Mouse (Mus musculus): ENCODE measurements around the gene Prkcq.

DNA sequence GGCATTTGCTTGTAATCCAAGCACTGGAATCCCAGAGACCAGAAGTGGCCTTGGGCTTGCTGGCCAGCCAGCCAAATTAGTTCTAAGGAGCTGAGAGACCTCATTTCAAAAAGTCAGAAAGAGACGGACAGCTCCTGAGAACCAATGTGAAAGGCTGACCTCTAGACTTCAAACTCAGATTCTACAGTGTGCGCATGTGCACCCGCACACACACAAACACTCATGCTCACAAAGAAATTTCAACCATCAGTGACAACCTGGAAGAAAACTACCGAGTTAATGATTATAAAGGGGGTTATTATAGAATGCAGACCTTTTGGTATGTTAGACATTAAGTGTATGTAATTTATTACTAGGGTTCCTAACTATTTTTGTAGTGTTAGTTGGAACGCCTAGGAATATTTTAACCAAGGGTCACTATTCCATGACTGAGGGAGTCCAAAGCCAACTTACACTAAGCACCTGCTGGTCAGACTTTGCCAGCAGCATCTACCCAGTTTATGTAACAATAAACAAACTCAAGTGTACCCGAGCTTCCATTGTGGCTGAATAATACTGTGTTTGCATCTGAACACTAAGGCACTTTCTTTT, 85.4 kb downstream of the Prkcq start:
- TF ChIP-seq CTCF (conservative IDR thresholded peaks at IDR 0.05; ENCODE audit: low read length) (no peak), POU5F1 (IDR thresholded peaks at IDR 0.05; ENCODE audit: borderline replicate concordance, low read length) (no peak), NANOG (IDR thresholded peaks at IDR 0.05; ENCODE audit: borderline replicate concordance, low read length) (no peak)
